Mouse (Mus musculus) heart, embryonic 15.5 days (tissue): Measurements from ENCODE around the gene Mark2. TPM values are rescaled to one million over a fixed set of nuclear protein-coding genes. Genes with fewer than 3 reads are reported as not detected.

Experiments used
- ATAC-seq: fragments of 200-750 bp; cut with Nextera tagmentation; replicated peaks from 2 replicates; pipeline ENCODE4 v1.8.0; 2017; ENCODE audit warnings: low read depth, moderate TSS enrichment; ENCODE audit not compliant: insufficient number of reproducible peaks, insufficient read depth, low FRiP score
- H3K27ac ChIP-seq: fragments of 300-500 bp; sonication (generic); 2 replicates; pipeline ENCODE4 v1.5.1; 2015; ENCODE audit warnings: mild to moderate bottlenecking, inconsistent platforms
- H3K27me3 ChIP-seq: fragments of 300-500 bp; sonication (generic); 2 replicates; pipeline ENCODE4 v1.6.1; 2015; ENCODE audit warnings: inconsistent platforms
- H3K36me3 ChIP-seq: fragments of 300-500 bp; sonication (generic); 2 replicates; pipeline ENCODE4 v1.6.1; 2015; ENCODE audit warnings: mild to moderate bottlenecking, inconsistent platforms
- H3K4me1 ChIP-seq: fragments of 300-500 bp; sonication (generic); replicated peaks from 2 replicates; pipeline ENCODE4 v1.6.1; 2015; ENCODE audit warnings: inconsistent platforms
- H3K4me2 ChIP-seq: fragments of 300-500 bp; sonication (generic); 2 replicates; pipeline ENCODE4 v1.6.1; 2015; ENCODE audit warnings: inconsistent platforms, mild to moderate bottlenecking, moderate library complexity
- H3K4me3 ChIP-seq: fragments of 300-500 bp; sonication (generic); 2 replicates; pipeline ENCODE4 v1.5.1; 2015; ENCODE audit warnings: mild to moderate bottlenecking, inconsistent platforms
- H3K9ac ChIP-seq: fragments of 300-500 bp; sonication (generic); 2 replicates; pipeline ENCODE4 v1.6.1; 2015; ENCODE audit warnings: mild to moderate bottlenecking, inconsistent platforms
- H3K9me3 ChIP-seq: fragments of 300-500 bp; sonication (generic); replicated peaks from 2 replicates; pipeline ENCODE4 v1.6.1; 2016; ENCODE audit warnings: inconsistent platforms
- WGBS: fragments of 180-500 bp; shearing (Covaris S2); methylation state at CpG from one replicate; pipeline ENCODE4 v1.1.7; 2015; ENCODE audit warnings: mixed read lengths; 5-methylcytosine and 5-hydroxymethylcytosine counted together
- polyA plus RNA-seq: library from polyadenylated mRNA; unstranded; fragments of >200 nt; fragmentation: Nextera tagmentation; extraction: Ambion mirVana; gene quantifications from 2 replicates; pipeline ENCODE4 v1.2.1, GENCODE M21; 2015

Gene Mark2
- polyA plus RNA-seq, 1 experiment from 2014 or later = 26.4 TPM

GRCm38 (mm10) chr19:7236011-7236410, 105.6 kb downstream of the Mark2 start:
- Histone ChIP-seq H3K27ac (no peak overlapping the region), H3K4me3 (no peak overlapping the region), H3K4me1 (peaks cover 23% of the 10 kb centered on the region), H3K27me3 (no peaks in the 10 kb centered on the region), H3K9me3 (no peaks in the 10 kb centered on the region), H3K4me2 (no peak overlapping the region), H3K9ac (no peak overlapping the region), H3K36me3 (peaks cover 39% of the 10 kb centered on the region)
- ATAC-seq = no peak
- WGBS = 90% methylated on average over 2 of the region's 2 CpGs

DNA sequence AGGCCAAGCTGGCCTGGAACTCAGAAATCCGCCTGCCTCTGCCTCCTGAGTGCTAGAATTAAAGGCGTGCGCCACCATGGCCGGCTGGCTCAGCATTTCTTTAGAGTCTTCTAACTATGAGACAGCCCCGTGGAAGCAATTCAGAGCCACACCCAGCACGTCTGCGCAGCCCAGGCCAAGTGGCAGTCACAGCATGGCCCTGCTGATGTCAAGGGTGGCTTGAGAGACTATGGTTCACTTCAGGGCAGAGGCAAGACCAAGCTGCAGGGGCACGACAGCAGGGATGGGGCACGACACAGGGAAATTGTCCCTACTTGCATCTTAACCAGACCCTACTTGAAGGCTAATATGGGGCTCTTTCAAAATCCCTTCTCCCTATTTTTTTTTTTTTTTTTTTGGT, 106.2 kb downstream of the Mark2 start:
- Histone ChIP-seq H3K27me3 (no peaks in the 10 kb centered on the region), H3K27ac (no peak overlapping the region), H3K4me3 (no peak overlapping the region), H3K9ac (no peak overlapping the region), H3K4me1 (peaks cover 23% of the 10 kb centered on the region), H3K4me2 (no peak overlapping the region), H3K36me3 (peaks cover 45% of the 10 kb centered on the region), H3K9me3 (no peaks in the 10 kb centered on the region)
- ATAC-seq = no peak
- 94% methylated on average over 9 of the region's 9 CpGs for whole genome bisulfite sequencing

DNA sequence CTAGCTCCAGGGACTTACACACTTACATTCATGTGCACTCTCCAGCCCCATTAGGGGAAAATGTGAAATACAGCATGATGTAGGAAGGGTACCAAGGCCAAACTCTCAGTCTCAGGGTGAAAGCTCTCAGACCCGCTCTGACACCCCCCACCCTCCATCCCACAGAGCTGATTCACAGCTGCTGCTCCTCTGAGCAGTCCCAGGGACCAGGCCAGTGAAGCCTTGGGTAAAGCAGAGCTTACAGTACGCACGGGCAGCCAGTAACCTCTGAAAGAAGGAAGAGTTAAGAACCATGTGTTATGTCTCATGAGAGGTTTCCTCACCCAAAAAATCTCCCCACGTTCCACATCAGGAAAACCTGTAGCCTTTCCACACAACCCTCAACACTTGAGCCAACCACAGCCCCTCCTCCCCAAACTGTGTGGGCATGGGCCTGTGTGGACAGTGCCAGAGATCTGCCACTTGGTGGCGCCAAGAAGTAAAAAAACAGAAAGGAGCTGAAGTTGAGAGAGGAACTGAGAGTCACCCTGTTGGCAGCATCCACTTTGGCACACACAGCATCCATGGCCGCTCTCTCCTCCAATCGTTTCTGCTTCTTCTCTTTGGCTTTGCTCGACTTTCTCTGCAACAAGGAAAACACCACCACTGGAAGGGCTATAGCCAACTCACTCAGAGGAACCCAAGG, 107.0 kb downstream of the Mark2 start:
- Histone ChIP-seq H3K36me3 (peaks cover 52% of the 10 kb centered on the region), H3K9me3 (no peaks in the 10 kb centered on the region), H3K4me3 (no peak overlapping the region), H3K27ac (no peak overlapping the region), H3K9ac (no peak overlapping the region), H3K4me2 (no peak overlapping the region), H3K4me1 (peaks cover 15% of the 10 kb centered on the region), H3K27me3 (no peaks in the 10 kb centered on the region)
- 58% methylated on average over 8 of the region's 8 CpGs for WGBS
- peak; percentile 78; the same call in 1 of the 2 replicates for ATAC-seq

- WGBS = 79% methylated on average over 6 of the region's 6 CpGs
These were observed 115.1 kb downstream of the Mark2 start for GRCm38 (mm10) chr19:7226511-7226914.

More at GRCm38 (mm10) chr19:7226511-7226914, 115.1 kb downstream of the Mark2 start:
- Histone ChIP-seq H3K27me3 (no peaks in the 10 kb centered on the region), H3K27ac (no peak overlapping the region), H3K36me3 (peaks cover 61% of the 10 kb centered on the region), H3K4me3 (no peak overlapping the region), H3K9me3 (no peaks in the 10 kb centered on the region), H3K9ac (no peak overlapping the region), H3K4me1 (no peaks in the 10 kb centered on the region), H3K4me2 (no peak overlapping the region)
- ATAC-seq = no peak

Other genes starting within 250 kb of the Mark2 start
- gene Flrt1, start 236.1 kb downstream of the Mark2 start, polyA plus RNA-seq = 1.3 and 2.5 TPM in 2 replicates
- 122 and 135 TPM in 2 replicates for gene Otub1, start 135.5 kb downstream of the Mark2 start, polyA plus RNA-seq
- 1,507 and 2,028 TPM in 2 replicates for gene Cox8a, start 124.2 kb downstream of the Mark2 start, polyA plus RNA-seq
- gene Naa40, start 100.7 kb downstream of the Mark2 start, polyA plus RNA-seq = 48.2 and 56.2 TPM in 2 replicates
- 13.1 and 16.9 TPM in 2 replicates for gene Rcor2, start 74.5 kb downstream of the Mark2 start, polyA plus RNA-seq
- gene Spindoc, start 41.1 kb upstream of the Mark2 start, polyA plus RNA-seq = 16.9 and 18.7 TPM in 2 replicates
- gene 2700081O15Rik, start 75.8 kb upstream of the Mark2 start, polyA plus RNA-seq = 3.3 and 4.7 TPM in 2 replicates
- 127 and 137 TPM in 2 replicates for gene Rtn3, start 141.4 kb upstream of the Mark2 start, polyA plus RNA-seq
- gene Atl3, start 152.2 kb upstream of the Mark2 start, polyA plus RNA-seq = 8.7 and 9.0 TPM in 2 replicates
- 47.0 and 52.7 TPM in 2 replicates for gene Pla2g16, start 215.6 kb upstream of the Mark2 start, polyA plus RNA-seq